Mouse (Mus musculus) lung, embryonic 14.5 days (tissue): ENCODE results near the gene Casz1. TPM values are rescaled to one million over a fixed set of nuclear protein-coding genes. Genes with fewer than 3 reads are reported as not detected.
A peak's percentile ranks its signal among the peaks of the same experiment; 100 is the strongest.

ENCODE experiments used
- ATAC-seq: fragments of 200-750 bp; cut with Nextera tagmentation; 2 replicates; pipeline ENCODE4 v1.8.0; 2017; ENCODE audit warnings: mild to moderate bottlenecking, moderate TSS enrichment, moderate library complexity; ENCODE audit not compliant: insufficient read depth
- DNase-seq: peaks from one replicate; pipeline ENCODE4 v3.0.0-alpha.2; 2015
- H3K27ac ChIP-seq: fragments of 300-500 bp; sonication (generic); 2 replicates; pipeline ENCODE4 v1.5.1; 2014; ENCODE audit warnings: low read depth, mild to moderate bottlenecking, moderate library complexity
- H3K27me3 ChIP-seq: fragments of 300-500 bp; sonication (generic); 2 replicates; pipeline ENCODE4 v1.6.1; 2014; ENCODE audit warnings: low read length, control low read depth; ENCODE audit not compliant: insufficient read depth
- H3K36me3 ChIP-seq: fragments of 300-500 bp; sonication (generic); 2 replicates; pipeline ENCODE4 v1.6.1; 2014; ENCODE audit warnings: control low read depth; ENCODE audit not compliant: insufficient read depth
- H3K4me1 ChIP-seq: fragments of 300-500 bp; sonication (generic); 2 replicates; pipeline ENCODE4 v1.6.1; 2014; ENCODE audit warnings: antibody characterized with exemption, control low read depth; ENCODE audit not compliant: insufficient read depth
- H3K4me2 ChIP-seq: fragments of 300-500 bp; sonication (generic); 2 replicates; pipeline ENCODE4 v1.6.1; 2014; ENCODE audit warnings: mild to moderate bottlenecking
- H3K4me3 ChIP-seq: fragments of 300-500 bp; sonication (generic); 2 replicates; pipeline ENCODE4 v1.5.1; 2014; ENCODE audit warnings: low read depth, low read length
- H3K9ac ChIP-seq: fragments of 300-500 bp; sonication (generic); 2 replicates; pipeline ENCODE4 v1.6.1; 2014
- H3K9me3 ChIP-seq: fragments of 300-500 bp; sonication (generic); 2 replicates; pipeline ENCODE4 v1.6.1; 2016; ENCODE audit warnings: low read depth, low read length, control low read depth
- CTCF ChIP-seq: IDR thresholded peaks from 2 replicates; pipeline ENCODE4 v1.5.1; 2016; ENCODE audit warnings: antibody characterized with exemption, low read depth
- WGBS: fragments of 180-500 bp; shearing (Covaris S2); extraction: QIAGEN DNeasy Blood & Tissue Kit; methylation state at CpG from one replicate; pipeline ENCODE4 v1.1.7; 2014; 5-methylcytosine and 5-hydroxymethylcytosine counted together
- polyA plus RNA-seq: library from polyadenylated mRNA; unstranded; fragments of >200 nt; fragmentation: Nextera tagmentation; extraction: Ambion mirVana; gene quantifications from 2 replicates; pipeline ENCODE4 v1.2.1, GENCODE M21; 2014

Casz1 gene
- polyA plus RNA-seq, 1 experiment from 2014 or later, result 8.3 TPM

DNA sequence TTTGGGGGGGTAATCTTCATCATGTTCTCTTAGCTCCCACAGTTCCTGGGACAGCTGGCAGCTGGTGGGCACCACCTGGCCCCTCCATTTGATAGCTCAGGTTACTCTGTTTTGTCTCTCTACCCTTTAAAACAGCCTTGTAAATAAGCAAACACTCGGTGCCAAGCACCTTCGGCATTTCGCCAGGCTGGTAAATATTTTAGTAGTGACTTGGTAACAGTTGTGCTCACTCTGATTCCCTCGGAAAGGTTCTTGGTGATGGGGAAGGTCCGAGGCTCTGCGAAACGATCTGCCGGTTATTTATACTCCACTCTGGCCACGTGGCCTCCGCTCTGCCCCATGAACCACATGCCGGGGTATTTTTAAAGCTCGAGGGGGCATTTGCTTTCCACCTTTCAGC, 68.6 kb downstream of the Casz1 start:
- no peak overlapping the region for H3K4me3 ChIP-seq
- H3K9me3 ChIP-seq, result no peaks in the 10 kb centered on the region
- H3K27me3 ChIP-seq, result no peaks in the 10 kb centered on the region
- DNase-seq (peak; percentile 59), ATAC-seq (no peak)
- H3K9ac ChIP-seq, result no peak overlapping the region
- no peak overlapping the region for H3K4me2 ChIP-seq
- WGBS, result 35% methylated on average over 12 of the region's 12 CpGs
- TF ChIP-seq CTCF, result no peak
- no peaks in the 10 kb centered on the region for H3K36me3 ChIP-seq
- H3K4me1 ChIP-seq, result peaks cover 19% of the 10 kb centered on the region; the same call in 1 of the 2 replicates
- no peak overlapping the region for H3K27ac ChIP-seq

DNA sequence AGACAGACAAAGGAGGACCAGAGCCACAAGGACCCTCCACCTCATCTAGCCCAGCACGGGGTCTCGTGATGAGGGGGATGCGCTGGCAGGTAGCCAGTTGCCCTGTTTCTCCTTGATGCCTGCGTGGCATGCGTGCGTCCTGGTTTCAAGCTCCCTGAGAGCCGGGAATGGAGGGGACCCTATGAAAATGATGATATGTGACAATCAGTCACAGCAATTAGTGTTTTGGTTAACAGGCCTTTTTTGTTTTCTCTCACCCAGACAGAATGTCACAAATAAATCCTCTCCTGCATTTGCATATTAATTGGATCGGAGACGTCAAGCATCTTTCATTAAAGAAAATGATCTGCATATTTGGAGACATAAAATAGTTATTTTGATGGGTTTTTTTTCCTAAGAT, 71.9 kb downstream of the Casz1 start:
- Histone ChIP-seq H3K9ac (no peak overlapping the region), H3K4me3 (no peak overlapping the region), H3K27ac (no peak overlapping the region; the same call in 1 of the 2 replicates), H3K36me3 (no peaks in the 10 kb centered on the region), H3K27me3 (0 out of 2 replicates have a peak, but pooled peaks cover 4% of the 10 kb centered on the region), H3K4me1 (peaks cover 18% of the 10 kb centered on the region; the same call in 1 of the 2 replicates), H3K4me2 (no peak overlapping the region), H3K9me3 (no peaks in the 10 kb centered on the region)
- no peak for ATAC-seq
- DNase-seq, result no peak
- WGBS, result 82% methylated on average over 9 of the region's 9 CpGs
- TF ChIP-seq CTCF, result no peak

DNA sequence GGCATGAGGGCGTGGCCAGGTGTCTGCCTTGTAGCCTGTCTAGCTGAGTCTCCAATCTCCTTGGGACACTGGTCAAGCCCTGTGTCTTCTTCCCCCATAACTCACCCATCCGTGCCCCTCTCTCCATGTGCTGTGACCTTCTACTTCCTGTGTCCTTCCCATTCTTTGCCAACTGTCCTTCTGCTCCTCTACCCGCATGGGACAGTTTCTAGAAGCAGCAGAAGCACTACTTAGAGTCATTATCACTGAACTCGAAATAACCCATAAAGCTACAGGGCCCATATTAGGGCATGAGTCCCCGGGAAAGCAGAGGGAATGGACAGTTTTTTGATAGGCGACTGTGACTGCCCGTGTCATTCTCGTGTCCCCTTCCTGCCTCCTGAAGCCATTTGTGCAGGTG, 72.6 kb downstream of the Casz1 start:
- no peak overlapping the region for H3K4me3 ChIP-seq
- no peak overlapping the region for H3K27ac ChIP-seq
- H3K27me3 ChIP-seq, result 0 out of 2 replicates have a peak, but pooled peaks cover 4% of the 10 kb centered on the region
- no peak overlapping the region for H3K9ac ChIP-seq
- 60% methylated on average over 8 of the region's 8 CpGs for WGBS
- no peak overlapping the region for H3K4me2 ChIP-seq
- no peak for TF ChIP-seq CTCF
- H3K9me3 ChIP-seq, result no peaks in the 10 kb centered on the region
- ATAC-seq (no peak), DNase-seq (no peak)
- no peaks in the 10 kb centered on the region for H3K36me3 ChIP-seq
- peaks cover 16% of the 10 kb centered on the region; the same call in 1 of the 2 replicates for H3K4me1 ChIP-seq

DNA sequence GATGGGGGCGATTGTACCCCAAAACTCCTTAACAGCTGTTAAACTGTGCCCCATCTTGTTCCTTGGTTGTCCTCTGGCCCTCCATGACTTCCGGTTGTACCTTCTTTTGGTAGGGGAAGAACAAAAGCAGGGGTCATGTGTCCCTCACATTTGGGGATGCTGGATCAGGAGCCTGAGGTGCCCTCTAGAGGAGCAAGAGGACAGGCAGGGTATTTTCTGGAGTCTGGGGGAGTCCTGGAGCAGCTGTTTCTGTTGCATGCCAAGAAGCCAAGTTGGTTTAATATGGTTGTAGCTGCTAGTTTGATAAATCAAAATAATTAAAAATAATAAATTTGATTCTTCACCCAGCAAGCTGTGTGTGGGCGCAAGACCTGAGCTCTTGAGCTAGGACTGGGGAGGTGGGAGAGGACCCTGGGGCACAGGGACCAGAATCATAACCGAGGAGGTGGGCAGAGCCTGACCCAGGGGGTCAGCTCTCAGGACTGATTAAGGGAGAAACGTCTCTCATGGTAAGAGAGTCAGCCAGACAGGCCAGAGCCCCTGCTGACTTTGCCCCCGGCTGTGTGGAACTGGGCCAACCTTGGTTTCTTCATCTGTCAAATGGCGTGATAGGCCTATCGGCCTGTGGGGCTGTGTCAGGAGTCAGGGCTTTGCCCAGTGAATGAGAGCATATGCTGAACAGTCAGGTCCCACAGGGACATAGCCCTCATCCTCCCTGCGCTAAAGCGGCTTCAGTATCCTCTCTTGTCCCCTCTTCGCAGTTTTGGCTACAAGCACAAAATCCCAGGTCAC, 74.2 kb downstream of the Casz1 start:
- H3K4me1 ChIP-seq, result peaks cover 6% of the 10 kb centered on the region; the same call in 1 of the 2 replicates
- H3K36me3 ChIP-seq, result no peaks in the 10 kb centered on the region
- no peaks in the 10 kb centered on the region for H3K9me3 ChIP-seq
- no peak overlapping the region for H3K4me2 ChIP-seq
- H3K27ac ChIP-seq, result peak overlapping the region; percentile 36; the same call in 1 of the 2 replicates
- peaks cover 4% of the 10 kb centered on the region; the same call in 1 of the 2 replicates for H3K27me3 ChIP-seq
- ATAC-seq, result no peak
- no peak for DNase-seq
- TF ChIP-seq CTCF, result peak; percentile 24; the same call in 1 of the 2 replicates
- H3K9ac ChIP-seq, result no peak overlapping the region
- H3K4me3 ChIP-seq, result no peak overlapping the region
- 51% methylated on average over 11 of the region's 11 CpGs for WGBS

DNA sequence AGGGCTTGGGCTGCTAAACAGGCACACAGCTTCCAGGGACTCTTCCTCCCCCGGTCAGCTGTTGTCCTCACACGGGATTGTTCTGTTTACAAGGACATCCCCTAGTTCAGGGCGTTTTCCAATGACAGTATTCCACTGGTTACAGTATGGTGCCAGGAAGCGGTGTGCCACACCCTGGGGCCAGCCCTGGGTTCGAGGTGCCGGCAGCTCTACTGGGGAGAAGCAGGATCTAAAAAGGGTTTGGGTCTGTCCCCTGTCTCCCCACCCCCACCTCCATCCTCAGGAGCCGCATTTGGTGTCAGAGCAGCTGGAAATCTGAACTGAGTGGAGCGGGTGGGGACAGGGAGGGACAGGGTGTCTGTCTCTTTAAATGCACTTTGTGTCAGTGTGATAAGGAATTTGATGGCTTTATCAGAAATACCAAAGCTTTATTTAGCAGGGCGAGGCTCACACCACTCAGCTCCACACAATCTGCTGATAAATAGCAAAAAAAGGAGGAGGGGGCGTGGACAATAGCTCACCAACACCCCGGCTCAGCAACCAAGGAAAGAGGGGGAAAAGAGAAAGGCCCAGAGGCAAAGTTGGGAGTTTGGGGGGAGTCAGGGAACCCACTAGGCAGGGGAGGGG, 74.9 kb downstream of the Casz1 start:
- H3K27me3 ChIP-seq, result peaks cover 4% of the 10 kb centered on the region; the same call in 1 of the 2 replicates
- H3K36me3 ChIP-seq, result no peaks in the 10 kb centered on the region
- H3K27ac ChIP-seq, result peak overlapping the region; percentile 36; the same call in 1 of the 2 replicates
- WGBS, result 35% methylated on average over 11 of the region's 11 CpGs
- H3K4me2 ChIP-seq, result no peak overlapping the region
- H3K4me1 ChIP-seq, result peaks cover 6% of the 10 kb centered on the region; the same call in 1 of the 2 replicates
- no peak for ATAC-seq
- no peak for DNase-seq
- no peak overlapping the region for H3K9ac ChIP-seq
- H3K4me3 ChIP-seq, result no peak overlapping the region
- no peaks in the 10 kb centered on the region for H3K9me3 ChIP-seq
- TF ChIP-seq CTCF, result no peak

DNA sequence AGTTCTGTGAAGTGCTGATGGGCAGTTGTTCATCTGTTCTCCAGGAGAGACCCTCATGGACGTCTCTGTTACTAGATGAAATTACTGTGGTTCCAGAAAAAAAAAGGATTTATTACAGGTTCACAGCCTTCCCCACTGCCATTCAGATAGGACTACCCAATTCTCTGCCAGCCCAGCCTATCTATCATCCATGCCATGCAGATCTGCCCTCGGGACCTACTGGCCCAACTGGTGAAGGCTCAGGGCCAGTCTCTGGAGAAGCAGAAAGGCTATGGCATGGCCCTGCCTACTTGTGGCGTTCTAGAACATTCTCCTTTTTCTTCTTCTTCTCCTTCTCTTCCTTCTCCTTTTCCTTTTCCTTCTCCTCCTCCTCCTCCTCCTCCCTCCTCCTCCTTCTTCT, 75.4 kb downstream of the Casz1 start:
- no peak overlapping the region for H3K9ac ChIP-seq
- 71% methylated on average over 3 of the region's 3 CpGs for WGBS
- H3K4me3 ChIP-seq, result no peak overlapping the region
- ATAC-seq (no peak), DNase-seq (no peak)
- H3K4me2 ChIP-seq, result no peak overlapping the region
- peaks cover 4% of the 10 kb centered on the region; the same call in 1 of the 2 replicates for H3K27me3 ChIP-seq
- no peak overlapping the region for H3K27ac ChIP-seq
- no peak for TF ChIP-seq CTCF
- no peaks in the 10 kb centered on the region for H3K36me3 ChIP-seq
- no peaks in the 10 kb centered on the region for H3K9me3 ChIP-seq
- H3K4me1 ChIP-seq, result peaks cover 6% of the 10 kb centered on the region; the same call in 1 of the 2 replicates

DNA sequence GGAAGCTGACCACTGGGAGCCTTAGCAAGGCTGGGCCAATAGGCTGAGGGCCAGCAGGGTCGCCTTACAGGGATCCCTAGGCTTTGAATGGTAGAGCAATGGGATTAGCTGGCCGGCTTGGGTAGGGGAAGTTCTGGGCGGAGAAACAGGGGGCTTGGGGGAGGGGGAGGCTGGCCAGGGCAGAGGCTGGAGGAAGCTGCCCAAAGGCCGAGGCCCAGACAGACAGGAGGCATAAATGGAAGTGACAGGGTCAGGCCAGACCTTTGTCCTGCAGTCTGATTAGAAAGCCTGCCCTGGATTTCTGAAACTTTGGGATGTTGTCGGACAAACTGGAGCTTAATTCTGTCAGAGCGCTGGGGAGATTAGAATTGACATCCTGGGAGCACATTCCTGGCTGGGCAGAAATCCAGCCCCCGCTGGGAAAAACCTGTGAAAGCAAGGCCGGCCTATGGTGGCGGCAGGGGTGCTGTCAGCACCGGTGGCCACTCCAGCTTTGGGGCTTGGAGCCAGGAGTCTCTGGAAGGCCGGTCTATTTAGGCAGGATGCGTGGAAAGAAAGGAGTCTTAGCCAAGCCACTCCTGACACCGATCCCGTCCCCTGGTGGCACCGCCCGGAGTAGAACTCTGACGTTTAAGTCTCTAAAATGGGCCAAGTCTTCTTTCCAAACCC, 76.9 kb downstream of the Casz1 start:
- Histone ChIP-seq H3K27ac (peak overlapping the region; percentile 46; the same call in 1 of the 2 replicates), H3K27me3 (peaks cover 4% of the 10 kb centered on the region; the same call in 1 of the 2 replicates), H3K4me3 (no peak overlapping the region), H3K36me3 (no peaks in the 10 kb centered on the region), H3K9me3 (no peaks in the 10 kb centered on the region), H3K4me2 (no peak overlapping the region), H3K9ac (no peak overlapping the region), H3K4me1 (peaks cover 6% of the 10 kb centered on the region; the same call in 1 of the 2 replicates)
- WGBS, result 27% methylated on average over 17 of the region's 17 CpGs
- TF ChIP-seq CTCF, result no peak
- ATAC-seq (0 out of 2 replicates have a peak, but pooled peaks have one; percentile 15), DNase-seq (peak; percentile 52)
